Comparison of ENCODE assay signal across 23 mouse cellular contexts in genomic region chr17:57261796-57262195, GRCm38 (mm10). TPM values are rescaled to one million over a fixed set of nuclear protein-coding genes. Genes with fewer than 3 reads are reported as not detected.
DNase-seq lines count a peak whose midpoint lies in the region; ATAC-seq and TF ChIP-seq lines count a peak whose summit lies in the region.
"Had no signal": no experiment of that assay in that cellular context is flagged by ENCODE, and none has a peak within 500 bp of the region (broad histone marks: within the 10 kb centered on the region; RNA-seq: fewer than 3 reads in every experiment).

No protein-coding gene starts in this region.

- no peak overlapping the region for H3K4me2 ChIP-seq in hindbrain, embryonic 12.5 days (replicated peaks)
- no peak overlapping the region for H3K4me2 ChIP-seq in hindbrain, embryonic 11.5 days (replicated peaks; ENCODE audit: low read depth, low read length)
- H3K4me2 ChIP-seq in liver, embryonic 13.5 days: no peak overlapping the region
- H3K4me2 ChIP-seq in liver, postnatal 0 days (ENCODE audit: low read depth, low read length): no peak overlapping the region
- H3K4me2 ChIP-seq: embryonic facial prominence, embryonic 15.5 days; heart, embryonic 11.5 days; heart, embryonic 15.5 days; intestine, embryonic 15.5 days had no signal

- TF ChIP-seq CTCF in liver, postnatal 0 days (IDR thresholded peaks at IDR 0.05; ENCODE audit: low read depth): no peak

- peaks cover 48% of the 10 kb centered on the region for H3K36me3 ChIP-seq in hindbrain, embryonic 12.5 days
- 0 out of 2 replicates have a peak, but pooled peaks cover 5% of the 10 kb centered on the region for H3K36me3 ChIP-seq in hindbrain, embryonic 11.5 days (ENCODE audit: control insufficient read depth, insufficient read depth, low read length)
- peaks cover 38% of the 10 kb centered on the region for H3K36me3 ChIP-seq in liver, embryonic 13.5 days
- H3K36me3 ChIP-seq in liver, postnatal 0 days (replicated peaks; ENCODE audit: insufficient read depth, low read length): peaks cover 33% of the 10 kb centered on the region

- WGBS in hindbrain, embryonic 12.5 days: 67% methylated on average over 1 of the region's 1 CpGs
- 56% methylated on average over 1 of the region's 1 CpGs for WGBS in hindbrain, embryonic 11.5 days
- WGBS in liver, embryonic 13.5 days (ENCODE audit: insufficient replicate concordance): 14% methylated on average over 1 of the region's 1 CpGs
- WGBS in liver, postnatal 0 days (ENCODE audit: insufficient replicate concordance): 33% methylated on average over 1 of the region's 1 CpGs

- H3K9ac ChIP-seq in hindbrain, embryonic 12.5 days: no peak overlapping the region
- no peak overlapping the region for H3K9ac ChIP-seq in hindbrain, embryonic 11.5 days (ENCODE audit: low read depth, low read length)
- no peak overlapping the region for H3K9ac ChIP-seq in liver, embryonic 13.5 days
- no peak overlapping the region; the same call in 1 of the 2 replicates for H3K9ac ChIP-seq in liver, postnatal 0 days (replicated peaks)
- H3K9ac ChIP-seq: embryonic facial prominence, embryonic 15.5 days; heart, embryonic 15.5 days; intestine, embryonic 15.5 days had no signal

- peak; percentile 53 for DNase-seq in gastrocnemius, adult 18-20 months (ENCODE audit: low spot score)
- DNase-seq in gastrocnemius, postnatal 10 days: no peak
- DNase-seq in hindbrain, embryonic 11.5 days (ENCODE audit: low spot score): no peak
- DNase-seq in liver, embryonic 13.5 days: no peak
- DNase-seq in liver, postnatal 0 days: no peak
- DNase-seq in urinary bladder, postnatal 14 days (ENCODE audit: low spot score): no peak
- no peak for DNase-seq in thymus, postnatal 25 days
- DNase-seq: cerebellum, adult 18-20 months; cerebellum, postnatal 10 days; embryo, embryonic 11 days; gastrocnemius, postnatal 14 days; heart, postnatal 14 days; kidney, adult 18-20 months had no signal

- H3K27ac ChIP-seq in hindbrain, embryonic 12.5 days: no peak overlapping the region
- H3K27ac ChIP-seq in hindbrain, embryonic 11.5 days (ENCODE audit: low read depth, low read length): no peak overlapping the region
- H3K27ac ChIP-seq in liver, embryonic 13.5 days: no peak overlapping the region
- no peak overlapping the region for H3K27ac ChIP-seq in liver, postnatal 0 days (ENCODE audit: low read depth)
- H3K27ac ChIP-seq: embryonic facial prominence, embryonic 15.5 days; forebrain, embryonic 10.5 days; heart, embryonic 15.5 days; intestine, embryonic 15.5 days had no signal

- no peaks in the 10 kb centered on the region for H3K27me3 ChIP-seq in hindbrain, embryonic 12.5 days
- no peaks in the 10 kb centered on the region for H3K27me3 ChIP-seq in hindbrain, embryonic 11.5 days (ENCODE audit: control insufficient read depth, insufficient read depth, low read length)
- no peaks in the 10 kb centered on the region for H3K27me3 ChIP-seq in liver, embryonic 13.5 days
- H3K27me3 ChIP-seq in liver, postnatal 0 days (ENCODE audit: insufficient read depth, low read length): no peaks in the 10 kb centered on the region
- H3K27me3 ChIP-seq: embryonic facial prominence, embryonic 15.5 days; heart, embryonic 15.5 days; intestine, embryonic 15.5 days had no signal

- H3K4me3 ChIP-seq in hindbrain, embryonic 12.5 days: no peak overlapping the region
- H3K4me3 ChIP-seq in hindbrain, embryonic 11.5 days (ENCODE audit: low read depth, low read length): no peak overlapping the region
- no peak overlapping the region for H3K4me3 ChIP-seq in liver, embryonic 13.5 days (replicated peaks)
- H3K4me3 ChIP-seq in liver, postnatal 0 days (ENCODE audit: low read depth, low read length): no peak overlapping the region
- H3K4me3 ChIP-seq: embryonic facial prominence, embryonic 15.5 days; erythroblast, embryonic 14.5 days; forebrain, embryonic 10.5 days; heart, embryonic 15.5 days; intestine, embryonic 15.5 days had no signal

- 0 out of 2 replicates have a peak, but pooled peaks have one; percentile 15 for ATAC-seq in hindbrain, embryonic 12.5 days (ENCODE audit: low FRiP score)
- no peak for ATAC-seq in hindbrain, embryonic 11.5 days (ENCODE audit: low FRiP score)
- ATAC-seq in liver, embryonic 13.5 days (ENCODE audit: low read depth): 0 out of 2 replicates have a peak, but pooled peaks have one; percentile 10
- no peak for ATAC-seq in liver, postnatal 0 days
- ATAC-seq: activated CD4-positive, CD25-positive, alpha-beta regulatory T cell, adult 4 months; forebrain, embryonic 14.5 days; intestine, embryonic 15.5 days had no signal

- no peaks in the 10 kb centered on the region for H3K9me3 ChIP-seq in hindbrain, embryonic 12.5 days (replicated peaks)
- H3K9me3 ChIP-seq in hindbrain, embryonic 11.5 days (ENCODE audit: control insufficient read depth, low read length): no peaks in the 10 kb centered on the region
- H3K9me3 ChIP-seq in liver, embryonic 13.5 days (replicated peaks): no peaks in the 10 kb centered on the region
- H3K9me3 ChIP-seq in liver, postnatal 0 days (ENCODE audit: low read length): no peaks in the 10 kb centered on the region
- H3K9me3 ChIP-seq: embryonic facial prominence, embryonic 15.5 days; forebrain, embryonic 10.5 days; heart, embryonic 15.5 days; intestine, embryonic 15.5 days had no signal

- no peaks in the 10 kb centered on the region for H3K4me1 ChIP-seq in hindbrain, embryonic 12.5 days
- no peaks in the 10 kb centered on the region for H3K4me1 ChIP-seq in hindbrain, embryonic 11.5 days (replicated peaks; ENCODE audit: control insufficient read depth, insufficient read depth, low read length)
- peaks cover 24% of the 10 kb centered on the region for H3K4me1 ChIP-seq in liver, embryonic 13.5 days (replicated peaks)
- H3K4me1 ChIP-seq in liver, postnatal 0 days (ENCODE audit: insufficient read depth): peaks cover 7% of the 10 kb centered on the region; the same call in 1 of the 2 replicates

- no peak for TF ChIP-seq EP300 in liver, postnatal 0 days (IDR thresholded peaks at IDR 0.05; ENCODE audit: low read depth)

RNA-seq across cellular contexts. Expression of gene Trip10, which starts 12.5 kb away (rescaled TPM):
- 100 to 1,000 TPM; 142 to 174 TPM for total RNA-seq in gastrocnemius, adult 18-20 months (2021)
- 10 to 100 TPM; 69.1 to 74.4 TPM for total RNA-seq in gastrocnemius, postnatal 10 days (2021)
- 23.5 and 23.9 TPM in 2 replicates for polyA plus RNA-seq in hindbrain, embryonic 12.5 days (2016; fragmentation: Nextera tagmentation; extraction: Ambion mirVana)
- polyA plus RNA-seq in hindbrain, embryonic 11.5 days (2014; fragmentation: Nextera tagmentation; extraction: Ambion mirVana): 21.8 and 21.9 TPM in 2 replicates
- 10.4 and 11.9 TPM in 2 replicates for polyA plus RNA-seq in liver, embryonic 13.5 days (2015; fragmentation: Nextera tagmentation; extraction: Ambion mirVana)
- polyA plus RNA-seq in liver, postnatal 0 days (2015; fragmentation: Nextera tagmentation; extraction: Ambion mirVana): 9.3 TPM in 2 replicates

RNA-seq across cellular contexts. Expression of gene Gpr108, which starts 13.6 kb away (rescaled TPM):
- total RNA-seq in gastrocnemius, adult 18-20 months (2021): 10 to 100 TPM; 22.6 to 25.4 TPM
- 10 to 100 TPM; 22.0 to 23.8 TPM for total RNA-seq in gastrocnemius, postnatal 10 days (2021)
- 24.7 and 27.1 TPM in 2 replicates for polyA plus RNA-seq in hindbrain, embryonic 12.5 days (2016; fragmentation: Nextera tagmentation; extraction: Ambion mirVana)
- polyA plus RNA-seq in hindbrain, embryonic 11.5 days (2014; fragmentation: Nextera tagmentation; extraction: Ambion mirVana): 23.5 and 23.9 TPM in 2 replicates
- 13.7 and 15.2 TPM in 2 replicates for polyA plus RNA-seq in liver, embryonic 13.5 days (2015; fragmentation: Nextera tagmentation; extraction: Ambion mirVana)
- 9.0 and 9.2 TPM in 2 replicates for polyA plus RNA-seq in liver, postnatal 0 days (2015; fragmentation: Nextera tagmentation; extraction: Ambion mirVana)

RNA-seq across cellular contexts. Expression of gene Vav1, which starts 17.1 kb away (rescaled TPM):
- total RNA-seq in gastrocnemius, adult 18-20 months (2021): under 1 TPM; 0.32 to 0.71 TPM
- total RNA-seq in gastrocnemius, postnatal 10 days (2021): 1 to 10 TPM; 1.5 to 2.4 TPM
- polyA plus RNA-seq in hindbrain, embryonic 12.5 days (2016; fragmentation: Nextera tagmentation; extraction: Ambion mirVana): 1.9 and 2.0 TPM in 2 replicates
- 2.5 and 2.6 TPM in 2 replicates for polyA plus RNA-seq in hindbrain, embryonic 11.5 days (2014; fragmentation: Nextera tagmentation; extraction: Ambion mirVana)
- 11.6 and 12.5 TPM in 2 replicates for polyA plus RNA-seq in liver, embryonic 13.5 days (2015; fragmentation: Nextera tagmentation; extraction: Ambion mirVana)
- polyA plus RNA-seq in liver, postnatal 0 days (2015; fragmentation: Nextera tagmentation; extraction: Ambion mirVana): 13.1 and 14.1 TPM in 2 replicates
- polyA plus RNA-seq: C2C12 had no signal

RNA-seq across cellular contexts. Expression of gene C3, which starts 33.9 kb away (rescaled TPM):
- 10 to 100 TPM; 23.2 to 26.2 TPM for total RNA-seq in gastrocnemius, adult 18-20 months (2021)
- total RNA-seq in gastrocnemius, postnatal 10 days (2021): 1 to 10 TPM; 1.6 to 3.5 TPM
- 0.76 and 1.2 TPM in 2 replicates for polyA plus RNA-seq in hindbrain, embryonic 12.5 days (2016; fragmentation: Nextera tagmentation; extraction: Ambion mirVana)
- 0.36 and 0.82 TPM in 2 replicates for polyA plus RNA-seq in hindbrain, embryonic 11.5 days (2014; fragmentation: Nextera tagmentation; extraction: Ambion mirVana)
- 98.2 and 119 TPM in 2 replicates for polyA plus RNA-seq in liver, embryonic 13.5 days (2015; fragmentation: Nextera tagmentation; extraction: Ambion mirVana)
- 1,136 and 1,364 TPM in 2 replicates for polyA plus RNA-seq in liver, postnatal 0 days (2015; fragmentation: Nextera tagmentation; extraction: Ambion mirVana)

Comparison
In these comparisons a context has a peak if more than half of its experiments do, and no peak if none do; other contexts are left out.
1. ATAC-seq: peak in hindbrain, embryonic 12.5 days (single experiment) and liver, embryonic 13.5 days (single experiment); none in hindbrain, embryonic 11.5 days (single experiment) and liver, postnatal 0 days (single experiment).